Mouse (Mus musculus): ENCODE measurements around the gene Ahcyl2.

DNA sequence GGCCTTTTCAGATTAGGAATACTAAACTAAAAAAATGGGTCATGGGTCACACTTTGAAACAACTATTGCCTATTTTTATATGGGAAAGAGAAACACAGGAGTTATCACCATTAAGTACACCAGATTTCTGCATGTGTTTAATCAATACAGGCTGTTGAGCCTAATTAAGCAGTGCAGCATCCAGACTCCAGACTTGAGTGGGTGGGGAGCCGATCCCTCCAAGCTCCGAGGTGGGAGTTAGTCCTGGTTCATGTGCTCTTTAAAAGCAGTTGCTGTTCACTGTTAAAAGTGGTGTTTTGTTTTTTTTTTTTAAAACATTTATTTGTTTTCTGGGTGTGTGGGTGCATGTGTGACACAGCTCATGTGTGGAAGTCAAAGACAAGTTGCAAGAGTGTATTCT lies 37.6 kb downstream of the Ahcyl2 start:
- TF ChIP-seq GATA1 (IDR thresholded peaks at IDR 0.05; ENCODE audit: low read length), result no peak
- TF ChIP-seq TAL1 (IDR thresholded peaks at IDR 0.05; ENCODE audit: low read length), result no peak

Data from erythroblast, embryonic 14.5 days (primary cell).